Mouse (Mus musculus) forebrain, embryonic 10.5 days (tissue): ENCODE results near the gene Trappc3l. TPM values are rescaled to one million over a fixed set of nuclear protein-coding genes. Genes with fewer than 3 reads are reported as not detected.
A peak's percentile ranks its signal among the peaks of the same experiment; 100 is the strongest.
"Not testable (repeated sequence)": the region's sequence is repeated elsewhere in the genome, so short reads cannot be mapped to it uniquely, and the experiment has no call there.

Experiments
- DNase-seq: peaks from one replicate; pipeline ENCODE4 v3.0.0-alpha.2; 2017; ENCODE audit warnings: low spot score; ENCODE audit errors: extremely low spot score
- H3K27ac ChIP-seq: fragments of 300-500 bp; sonication (generic); 2 replicates; pipeline ENCODE4 v1.5.1; 2016; ENCODE audit warnings: mild to moderate bottlenecking
- H3K27me3 ChIP-seq: fragments of 300-500 bp; sonication (generic); 2 replicates; pipeline ENCODE4 v1.6.1; 2016; ENCODE audit warnings: mild to moderate bottlenecking; ENCODE audit not compliant: poor library complexity, severe bottlenecking
- H3K36me3 ChIP-seq: fragments of 300-500 bp; sonication (generic); replicated peaks from 2 replicates; pipeline ENCODE4 v1.6.1; 2016; ENCODE audit warnings: mild to moderate bottlenecking, moderate library complexity
- H3K4me1 ChIP-seq: fragments of 300-500 bp; sonication (generic); 2 replicates; pipeline ENCODE4 v1.6.1; 2016
- H3K4me3 ChIP-seq: fragments of 300-500 bp; sonication (generic); 2 replicates; pipeline ENCODE4 v1.5.1; 2016; ENCODE audit warnings: mild to moderate bottlenecking, moderate library complexity
- H3K9me3 ChIP-seq: fragments of 300-500 bp; sonication (generic); 2 replicates; pipeline ENCODE4 v1.6.1; 2016; ENCODE audit warnings: mild to moderate bottlenecking, moderate library complexity
- WGBS: fragments of 180-500 bp; shearing (Covaris S2); methylation state at CpG from one replicate; pipeline ENCODE4 v1.1.7; 2016; 5-methylcytosine and 5-hydroxymethylcytosine counted together
- polyA plus RNA-seq: library from polyadenylated mRNA; unstranded; fragments of >200 nt; fragmentation: Nextera tagmentation; extraction: Ambion mirVana; gene quantifications from 2 replicates; pipeline ENCODE4 v1.2.1, GENCODE M21; 2016

Trappc3l gene
- not detected in 2 replicates for polyA plus RNA-seq

DNA sequence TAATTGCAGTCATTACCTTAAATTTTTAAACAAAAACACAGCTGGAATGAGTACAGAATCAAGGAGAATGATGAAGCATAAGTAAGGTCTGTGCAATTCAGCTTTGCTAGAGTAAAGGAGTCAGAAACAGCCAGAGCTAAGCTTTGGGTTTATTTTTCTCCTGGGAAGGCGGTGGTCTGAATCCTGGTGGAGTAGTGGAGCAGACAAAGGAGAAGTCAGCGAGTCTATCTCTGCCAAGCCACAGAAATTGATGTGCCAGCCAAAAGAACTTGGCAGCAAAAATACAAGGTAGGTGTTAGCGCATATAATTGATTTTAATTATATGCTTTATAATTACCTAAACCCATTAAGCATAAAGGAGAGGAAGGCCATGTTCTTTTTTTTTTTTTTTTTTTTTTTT lies at the start of gene Trappc3l:
Trappc3l (plus strand) TSS at position 197 of the 400 bp plus-strand sequence.
- no peaks in the 10 kb centered on the region for H3K9me3 ChIP-seq
- H3K36me3 ChIP-seq = no peaks in the 10 kb centered on the region
- no peak within 1 kb of the TSS for H3K27ac ChIP-seq
- no peak for DNase-seq
- H3K4me1 ChIP-seq = peaks cover 7% of the 10 kb centered on the region; the same call in 1 of the 2 replicates
- no peaks in the 10 kb centered on the region for H3K27me3 ChIP-seq
- H3K4me3 ChIP-seq = no peak within 1 kb of the TSS
- WGBS = 72% methylated on average over 3 of the region's 3 CpGs

DNA sequence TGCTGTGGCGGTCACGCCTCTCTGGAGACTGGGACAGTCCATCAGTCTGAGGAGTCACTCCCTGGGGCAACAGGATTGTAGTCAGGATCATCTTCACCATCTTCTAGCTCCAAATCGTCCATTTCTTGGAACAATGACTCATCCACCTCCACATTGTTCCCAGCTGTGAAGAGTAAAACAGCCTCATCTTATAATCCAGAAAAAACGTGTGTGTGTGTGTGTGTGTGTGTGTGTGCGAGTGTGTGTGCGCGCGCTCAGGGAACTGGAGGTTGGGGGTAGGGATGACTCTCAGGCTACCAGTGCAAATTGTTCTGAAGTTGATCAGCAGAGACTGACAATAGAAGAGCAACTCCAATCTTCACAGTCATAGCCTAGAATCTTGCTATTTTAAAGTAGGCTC lies 40.7 kb upstream of the Trappc3l start:
- not testable (repeated sequence) for H3K27ac ChIP-seq, H3K27me3 ChIP-seq, H3K4me1 ChIP-seq, DNase-seq, H3K9me3 ChIP-seq, H3K4me3 ChIP-seq
- peaks cover 96% of the 10 kb centered on the region for H3K36me3 ChIP-seq
- WGBS = 96% methylated on average over 6 of the region's 8 CpGs

DNA sequence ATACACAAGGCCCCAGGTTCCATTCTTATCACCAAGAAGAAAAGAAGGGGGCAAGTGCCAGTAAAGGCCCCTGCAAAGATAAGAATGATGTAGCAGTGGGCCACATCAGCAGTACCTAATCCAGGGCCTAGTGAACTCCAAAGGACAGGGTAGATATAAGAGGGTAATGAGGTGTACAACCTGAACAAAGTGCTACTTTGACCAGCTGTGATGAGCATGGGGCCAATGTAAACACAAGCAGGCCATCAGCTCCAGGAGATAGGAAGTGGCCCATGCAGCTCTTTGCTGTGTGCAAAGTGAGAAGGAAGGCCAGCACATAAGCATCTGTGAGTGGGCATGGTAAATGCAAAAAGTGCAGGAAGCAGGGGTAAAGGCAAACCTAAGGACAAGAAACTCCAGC lies 39.0 kb upstream of the Trappc3l start:
- DNase-seq = no peak
- H3K36me3 ChIP-seq = peaks cover 96% of the 10 kb centered on the region
- no peaks in the 10 kb centered on the region for H3K4me1 ChIP-seq
- H3K4me3 ChIP-seq = no peak overlapping the region
- no peak overlapping the region for H3K27ac ChIP-seq
- no peaks in the 10 kb centered on the region for H3K9me3 ChIP-seq
- H3K27me3 ChIP-seq = no peaks in the 10 kb centered on the region

DNA sequence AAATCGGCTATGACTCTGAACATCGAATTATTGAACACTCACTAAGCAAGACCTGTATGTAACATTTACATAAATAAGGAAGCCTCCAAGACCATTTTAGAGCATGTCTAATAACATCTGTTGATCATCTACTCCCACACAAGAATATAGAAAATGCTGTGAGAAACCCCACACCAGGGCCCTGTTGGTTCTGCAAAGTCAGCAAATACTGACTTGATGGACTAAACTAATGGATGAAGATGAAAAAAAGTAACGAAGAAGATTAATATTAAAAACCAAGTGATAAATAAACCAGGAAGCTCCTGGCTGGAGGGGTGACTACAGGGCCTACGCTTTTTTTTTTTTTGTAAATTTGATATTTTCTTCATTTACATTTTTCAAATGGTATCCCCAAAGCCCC lies 24.8 kb upstream of the Trappc3l start:
- Histone ChIP-seq H3K4me1 (peaks cover 5% of the 10 kb centered on the region; the same call in 1 of the 2 replicates), H3K27ac (no peak overlapping the region), H3K4me3 (no peak overlapping the region), H3K27me3 (no peaks in the 10 kb centered on the region), H3K9me3 (no peaks in the 10 kb centered on the region), H3K36me3 (peaks cover 47% of the 10 kb centered on the region)
- 95% methylated on average over 4 of the region's 4 CpGs for WGBS
- DNase-seq = no peak

DNA sequence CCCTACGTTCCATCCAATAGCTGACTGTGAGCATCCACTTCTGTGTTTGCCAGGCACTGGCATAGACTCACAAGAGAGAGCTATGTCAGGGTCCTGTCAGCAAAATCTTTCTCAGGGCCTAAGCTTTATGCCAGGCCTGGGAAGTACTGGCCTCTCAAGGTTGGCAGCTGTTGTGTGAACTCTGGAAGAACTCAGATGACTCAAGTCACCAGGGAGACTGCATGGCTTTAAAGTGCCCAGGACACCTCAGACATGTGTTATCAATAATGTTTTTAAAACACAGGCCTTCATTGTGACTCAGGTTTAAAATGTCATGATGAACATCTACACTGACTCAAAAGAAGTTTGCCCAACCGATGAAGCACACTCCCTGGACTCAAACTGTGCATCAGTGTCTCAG lies 24.2 kb upstream of the Trappc3l start:
- peaks cover 11% of the 10 kb centered on the region for H3K4me1 ChIP-seq
- H3K9me3 ChIP-seq = no peaks in the 10 kb centered on the region
- no peak overlapping the region for H3K27ac ChIP-seq
- no peak overlapping the region for H3K4me3 ChIP-seq
- 77% methylated on average over 2 of the region's 2 CpGs for WGBS
- H3K36me3 ChIP-seq = peaks cover 40% of the 10 kb centered on the region
- no peaks in the 10 kb centered on the region for H3K27me3 ChIP-seq
- DNase-seq = no peak

DNA sequence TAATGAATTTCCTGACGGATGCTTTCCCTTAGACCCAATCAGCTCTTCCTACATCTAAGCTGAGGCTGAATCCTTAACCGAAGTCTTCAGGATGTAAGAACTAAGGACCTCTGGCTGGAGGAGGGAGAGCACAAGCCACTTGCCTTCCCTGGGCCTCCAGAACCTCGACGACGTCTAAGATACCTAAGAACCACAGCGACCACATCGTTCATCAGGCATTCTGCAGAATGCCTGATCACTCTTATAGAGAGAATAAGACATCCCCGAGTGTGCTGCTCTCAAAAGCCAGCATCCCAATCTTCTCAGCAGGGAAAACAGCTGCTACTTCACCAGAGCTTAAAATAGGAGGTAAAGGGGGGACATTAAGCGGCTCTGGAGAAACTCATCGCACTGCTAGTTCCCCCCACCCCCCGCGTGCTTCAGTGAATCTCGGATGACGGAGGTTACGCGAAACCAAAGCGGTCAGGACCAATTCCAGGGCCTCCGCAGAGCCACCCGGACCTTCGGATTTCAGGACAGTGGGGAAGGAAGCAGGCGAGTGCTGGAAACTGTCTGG lies 18.6 kb upstream of the Trappc3l start:
- WGBS = under 1% methylated on average over 21 of the region's 21 CpGs
- Histone ChIP-seq H3K4me1 (peaks cover 24% of the 10 kb centered on the region), H3K27me3 (no peaks in the 10 kb centered on the region), H3K9me3 (no peaks in the 10 kb centered on the region), H3K36me3 (peaks cover 12% of the 10 kb centered on the region; the same call in 1 of the 2 replicates), H3K4me3 (peak overlapping the region; percentile 93), H3K27ac (peak overlapping the region; percentile 94)
- no peak for DNase-seq

DNA sequence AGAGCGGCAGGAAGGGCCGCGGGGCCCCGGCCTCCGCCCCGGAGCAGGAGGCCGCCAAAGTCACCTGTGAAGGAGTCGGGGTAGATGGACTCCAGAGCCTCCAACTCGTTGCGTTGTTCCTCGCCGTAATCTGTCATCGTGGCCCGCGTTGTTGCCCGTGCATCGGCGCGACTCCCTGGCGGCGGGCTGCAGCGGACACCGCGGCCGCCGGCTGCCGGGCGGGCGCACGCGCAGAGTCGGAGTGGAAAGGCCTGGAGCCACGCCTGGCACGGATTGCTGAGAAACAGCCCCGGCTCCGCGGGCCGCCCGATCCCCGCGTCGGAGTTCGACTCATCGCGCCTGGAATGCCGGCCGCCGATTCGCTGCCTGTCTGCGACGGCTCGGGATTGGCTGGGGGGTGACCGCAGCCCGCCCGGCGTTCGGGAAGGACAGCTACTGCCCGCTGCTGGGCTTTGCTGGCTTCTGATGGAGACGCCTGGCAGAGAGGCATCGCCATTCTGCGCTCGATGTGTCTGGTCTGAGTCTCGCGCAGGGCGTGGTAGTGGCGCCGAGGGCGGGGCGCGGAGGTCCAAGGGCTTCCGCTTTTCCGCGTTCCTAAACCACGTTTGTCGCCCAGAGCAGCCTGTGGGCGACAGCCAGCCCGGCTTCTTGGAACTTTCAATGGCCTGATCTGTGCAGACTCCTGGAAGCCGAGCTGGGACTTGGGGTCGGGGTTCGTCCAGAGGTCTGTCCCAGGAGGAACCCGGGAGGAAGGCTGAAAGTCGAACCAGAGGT lies 17.9 kb upstream of the Trappc3l start, which contains the start of gene Rwdd1:
Rwdd1 (minus strand) TSS at position 323 of the 774 bp plus-strand sequence.
- no peaks in the 10 kb centered on the region for H3K27me3 ChIP-seq
- H3K27ac ChIP-seq = peak within 1 kb of the TSS; percentile 94
- WGBS = under 1% methylated on average over 82 of the region's 82 CpGs
- peak; percentile 98 for DNase-seq
- H3K4me3 ChIP-seq = peak within 1 kb of the TSS; percentile 93
- H3K9me3 ChIP-seq = no peaks in the 10 kb centered on the region
- peaks cover 12% of the 10 kb centered on the region; the same call in 1 of the 2 replicates for H3K36me3 ChIP-seq
- peaks cover 24% of the 10 kb centered on the region for H3K4me1 ChIP-seq

DNA sequence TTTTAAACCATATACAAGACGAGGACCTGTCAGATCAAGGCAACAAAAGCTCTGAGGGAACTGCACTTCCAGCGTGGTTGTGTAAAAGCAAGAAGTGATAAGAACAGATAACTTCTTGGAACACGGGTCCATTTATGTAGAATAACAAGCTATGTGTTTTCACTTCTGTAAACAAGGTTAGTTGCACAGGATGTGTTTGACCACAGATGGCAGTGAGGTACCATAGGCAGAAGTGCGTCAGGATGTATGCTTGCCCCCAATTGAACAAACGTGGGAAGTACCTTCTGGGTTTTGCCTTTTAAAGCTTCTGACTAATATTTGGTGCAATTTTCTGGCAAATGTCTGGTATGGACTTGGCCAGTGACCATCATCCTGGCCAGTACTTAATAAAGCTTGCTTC lies 7.1 kb upstream of the Trappc3l start:
- WGBS = 79% methylated on average over 5 of the region's 5 CpGs
- no peaks in the 10 kb centered on the region for H3K9me3 ChIP-seq
- peaks cover 7% of the 10 kb centered on the region; the same call in 1 of the 2 replicates for H3K4me1 ChIP-seq
- no peaks in the 10 kb centered on the region for H3K27me3 ChIP-seq
- no peak for DNase-seq
- H3K27ac ChIP-seq = no peak overlapping the region
- H3K4me3 ChIP-seq = no peak overlapping the region
- no peaks in the 10 kb centered on the region for H3K36me3 ChIP-seq

DNA sequence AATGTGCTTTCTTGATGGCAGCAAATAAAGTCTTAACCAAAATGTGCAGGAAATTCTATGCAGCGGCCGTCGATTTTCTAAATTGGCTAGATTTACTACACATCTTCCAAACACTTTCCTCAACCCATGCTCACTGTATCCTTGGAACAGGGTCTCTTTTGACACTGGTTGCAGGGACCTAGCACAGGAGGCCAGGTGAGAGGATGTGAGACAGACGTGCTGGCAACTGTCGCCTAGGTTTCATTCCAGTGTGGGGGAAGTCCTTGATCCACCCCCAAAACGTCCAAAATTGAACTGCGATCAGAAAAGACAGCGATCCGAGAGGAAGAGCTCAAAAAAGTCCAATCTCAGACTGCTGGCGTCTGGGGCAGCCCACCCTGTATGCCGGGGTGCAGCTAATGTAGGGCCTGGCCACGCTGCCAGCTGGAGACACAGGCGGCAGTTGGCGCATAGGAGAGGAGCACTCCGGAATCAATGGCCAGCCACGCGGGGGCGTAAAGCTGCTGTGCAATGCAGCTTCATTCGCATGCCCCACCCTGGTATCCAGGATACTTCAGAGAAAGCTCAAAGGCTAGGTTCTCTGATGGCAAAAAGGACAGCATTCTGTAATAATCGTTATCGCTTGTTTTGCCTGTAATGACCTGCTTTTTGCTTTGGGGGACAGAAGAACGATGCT lies 3.6 kb upstream of the Trappc3l start:
- H3K4me1 ChIP-seq = peaks cover 7% of the 10 kb centered on the region; the same call in 1 of the 2 replicates
- DNase-seq = peak; percentile 67
- H3K27me3 ChIP-seq = no peaks in the 10 kb centered on the region
- no peaks in the 10 kb centered on the region for H3K36me3 ChIP-seq
- WGBS = 23% methylated on average over 22 of the region's 22 CpGs
- 0 out of 2 replicates have a peak overlapping the region, but pooled peaks have one; percentile 48 for H3K27ac ChIP-seq
- H3K9me3 ChIP-seq = no peaks in the 10 kb centered on the region
- H3K4me3 ChIP-seq = peak overlapping the region; percentile 31

DNA sequence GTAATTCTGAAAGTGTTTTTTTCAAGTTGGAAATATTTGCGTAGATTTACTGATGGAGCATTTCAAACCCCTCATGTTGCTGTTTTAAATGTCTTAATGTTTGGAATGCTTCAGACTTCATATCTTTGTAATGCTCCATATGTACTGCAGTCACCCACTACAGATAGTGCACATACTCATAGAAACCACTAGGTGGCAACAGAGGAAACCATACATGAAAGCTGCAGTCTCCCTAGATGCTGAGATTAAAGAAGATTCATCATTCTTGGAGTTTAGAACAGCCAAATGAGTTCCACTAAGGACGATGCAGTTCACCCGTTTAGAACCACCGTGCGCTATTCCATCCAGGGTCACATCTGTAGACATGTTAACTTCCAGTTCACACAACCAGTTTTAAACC lies 810 bp upstream of the Trappc3l start:
- H3K27ac ChIP-seq = no peak overlapping the region
- no peak overlapping the region for H3K4me3 ChIP-seq
- no peaks in the 10 kb centered on the region for H3K27me3 ChIP-seq
- no peak for DNase-seq
- WGBS = 19% methylated on average over 5 of the region's 5 CpGs
- H3K9me3 ChIP-seq = no peaks in the 10 kb centered on the region
- peaks cover 7% of the 10 kb centered on the region; the same call in 1 of the 2 replicates for H3K4me1 ChIP-seq
- H3K36me3 ChIP-seq = no peaks in the 10 kb centered on the region

DNA sequence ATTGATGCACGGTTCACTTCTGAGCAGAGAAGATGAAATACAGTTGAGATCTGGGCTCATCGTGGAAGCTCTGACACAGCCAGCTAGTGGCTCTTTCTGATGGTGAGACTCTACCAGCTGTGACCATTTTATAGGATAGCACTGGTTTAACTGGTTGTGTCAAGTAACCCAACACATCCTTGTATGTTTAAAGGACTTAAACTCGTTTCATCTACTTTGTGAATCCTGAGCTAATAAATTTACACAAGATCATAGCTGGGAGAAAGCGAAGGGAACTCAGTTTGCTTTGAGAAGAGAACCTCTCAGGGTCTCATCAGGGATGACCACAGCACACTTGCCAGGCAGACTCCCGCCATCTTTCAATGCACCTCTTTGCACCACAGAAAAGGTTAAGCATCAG lies 6.8 kb downstream of the Trappc3l start, which contains the start of gene Calhm4:
Calhm4 (minus strand) TSS at position 101 of the 400 bp plus-strand sequence.
- 84% methylated on average over 5 of the region's 5 CpGs for WGBS
- Histone ChIP-seq H3K36me3 (no peaks in the 10 kb centered on the region), H3K9me3 (no peaks in the 10 kb centered on the region), H3K27me3 (no peaks in the 10 kb centered on the region), H3K4me3 (no peak within 1 kb of the TSS), H3K4me1 (no peaks in the 10 kb centered on the region), H3K27ac (no peak within 1 kb of the TSS)
- no peak for DNase-seq

DNA sequence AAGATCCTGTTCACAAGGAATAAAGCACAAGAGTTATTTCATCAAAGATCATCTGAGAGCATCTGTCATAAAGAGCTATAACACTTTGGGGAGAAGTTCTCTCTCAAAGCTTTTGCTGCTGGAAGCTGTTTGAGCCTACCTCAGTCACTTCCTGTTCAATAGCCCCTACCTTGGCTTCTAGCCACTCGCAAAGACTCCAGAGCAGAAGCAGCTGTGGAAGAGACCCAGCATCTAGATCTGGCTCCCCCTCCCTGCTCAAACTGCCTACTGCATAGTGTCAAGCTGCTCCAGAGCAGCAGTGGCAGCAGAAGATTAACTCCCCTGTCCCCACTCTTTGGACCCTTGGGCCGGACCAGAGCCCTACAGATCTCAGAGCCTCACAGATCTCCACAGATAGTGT lies 16.6 kb downstream of the Trappc3l start:
- 98% methylated on average over 2 of the region's 2 CpGs for WGBS
- no peak for DNase-seq
- Histone ChIP-seq H3K4me3 (no peak overlapping the region), H3K4me1 (no peaks in the 10 kb centered on the region), H3K27me3 (no peaks in the 10 kb centered on the region), H3K9me3 (no peaks in the 10 kb centered on the region), H3K36me3 (no peaks in the 10 kb centered on the region), H3K27ac (no peak overlapping the region)

DNA sequence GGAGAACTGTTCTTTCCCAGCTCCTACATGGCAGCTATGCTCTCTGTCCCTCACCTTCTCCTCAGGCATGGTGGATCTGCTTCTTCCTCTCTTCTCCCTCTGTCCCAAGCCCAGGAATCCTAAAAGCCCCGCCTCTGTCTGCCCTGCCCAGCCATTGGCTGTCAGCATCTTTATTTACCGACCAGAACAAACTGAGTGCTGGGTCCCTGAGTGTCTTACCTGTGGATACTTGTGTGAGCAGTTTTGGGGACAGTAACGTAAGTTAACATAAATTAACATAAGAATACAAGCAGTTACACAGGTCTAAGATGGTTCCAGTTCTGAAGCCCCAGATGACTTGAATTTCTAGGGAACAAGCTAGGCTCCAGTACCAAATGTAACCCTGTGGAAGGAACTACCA lies 29.2 kb downstream of the Trappc3l start:
- no peak overlapping the region for H3K27ac ChIP-seq
- DNase-seq = no peak
- H3K27me3 ChIP-seq = no peaks in the 10 kb centered on the region
- no peaks in the 10 kb centered on the region for H3K9me3 ChIP-seq
- H3K4me1 ChIP-seq = peaks cover 10% of the 10 kb centered on the region
- 56% methylated on average over 3 of the region's 3 CpGs for WGBS
- no peaks in the 10 kb centered on the region for H3K36me3 ChIP-seq
- no peak overlapping the region for H3K4me3 ChIP-seq
